Mouse (Mus musculus) gastrocnemius, postnatal 25 days (tissue): Measurements from ENCODE around the gene Cks2. TPM values are rescaled to one million over a fixed set of nuclear protein-coding genes. Genes with fewer than 3 reads are reported as not detected.
A peak's percentile ranks its signal among the peaks of the same experiment; 100 is the strongest.
"Not testable (repeated sequence)": the region's sequence is repeated elsewhere in the genome, so short reads cannot be mapped to it uniquely, and the experiment has no call there.

Experiments
- DNase-seq: peaks from one replicate; pipeline ENCODE4 v3.0.0; 2022
- total RNA-seq, 2 experiments: library from RNA; stranded (reverse); gene quantifications; 1 replicate in 1 of 2; 2 replicates in 1 of 2; pipeline ENCODE4 v1.2.3; 2021

Gene Cks2
- total RNA-seq, 2 experiments from 2014 or later = 1.8 TPM; not detected in 1

GRCm38 (mm10) chr13:51641424-51641823, 3.6 kb upstream of the Cks2 start:
- DNase-seq = no peak

GRCm38 (mm10) chr13:51642171-51642778, 2.8 kb upstream of the Cks2 start:
- no peak for DNase-seq

GRCm38 (mm10) chr13:51643924-51644828, 856 bp upstream of the Cks2 start:
- no peak for DNase-seq

GRCm38 (mm10) chr13:51645872-51646271, 840 bp downstream of the Cks2 start:
- DNase-seq = no peak

GRCm38 (mm10) chr13:51646362-51647027, 1.5 kb downstream of the Cks2 start:
- DNase-seq = no peak

- DNase-seq = no peak
Measured at GRCm38 (mm10) chr13:51647770-51648169, 2.7 kb downstream of the Cks2 start.

- no peak for DNase-seq
Measured at GRCm38 (mm10) chr13:51648237-51648636, 3.2 kb downstream of the Cks2 start.

GRCm38 (mm10) chr13:51649740-51650139, 4.7 kb downstream of the Cks2 start:
- DNase-seq = no peak

GRCm38 (mm10) chr13:51651408-51652064, 6.5 kb downstream of the Cks2 start, which contains the start of gene Secisbp2:
Secisbp2 (plus strand) TSS chr13:51651697.
- peak; percentile 92 for DNase-seq

- DNase-seq = no peak
Measured at GRCm38 (mm10) chr13:51653159-51653558, 8.1 kb downstream of the Cks2 start.

- DNase-seq = no peak
Measured at GRCm38 (mm10) chr13:51653961-51654360, 8.9 kb downstream of the Cks2 start.

GRCm38 (mm10) chr13:51656516-51657235, 11.6 kb downstream of the Cks2 start:
- no peak for DNase-seq

GRCm38 (mm10) chr13:51658094-51658493, 13.1 kb downstream of the Cks2 start:
- no peak for DNase-seq

GRCm38 (mm10) chr13:51659573-51659972, 14.5 kb downstream of the Cks2 start:
- no peak for DNase-seq

- no peak for DNase-seq
Measured at GRCm38 (mm10) chr13:51663561-51663960, 18.5 kb downstream of the Cks2 start.

- not testable (repeated sequence) for DNase-seq
Measured at GRCm38 (mm10) chr13:51668195-51668594, 23.2 kb downstream of the Cks2 start.

- no peak for DNase-seq
Measured at GRCm38 (mm10) chr13:51676641-51677040, 31.6 kb downstream of the Cks2 start.

GRCm38 (mm10) chr13:51677041-51677440, 32.0 kb downstream of the Cks2 start:
- DNase-seq = no peak

GRCm38 (mm10) chr13:51677630-51678185, 32.7 kb downstream of the Cks2 start:
- DNase-seq = no peak

- DNase-seq = no peak
Measured at GRCm38 (mm10) chr13:51678687-51679086, 33.7 kb downstream of the Cks2 start.

- no peak for DNase-seq
Measured at GRCm38 (mm10) chr13:51679332-51679731, 34.3 kb downstream of the Cks2 start.
